Mouse (Mus musculus) megakaryocyte progenitor cell, adult 5-6 weeks (primary cell): ENCODE measurements around the gene Asb17. TPM values are rescaled to one million over a fixed set of nuclear protein-coding genes. Genes with fewer than 3 reads are reported as not detected.

ENCODE experiments used
- ATAC-seq: replicated peaks from 2 replicates; pipeline ENCODE4 v1.8.0; 2016; ENCODE audit warnings: mild to moderate bottlenecking, moderate TSS enrichment, inconsistent platforms; ENCODE audit not compliant: poor library complexity
- total RNA-seq, 2 experiments: library from RNA; stranded (forward) in 1 of 2; stranded (reverse) in 1 of 2; fragments of 157-497, 149-512 nt in 1 of 2; fragments of 200-1000 nt in 1 of 2; gene quantifications; 2 replicates each; pipeline versions ENCODE4 v1.2.3 to v1.2.4; 2015 to 2017

The Asb17 gene
- total RNA-seq, 2 experiments from 2014 or later, result 0.64 to 1.2 TPM

DNA sequence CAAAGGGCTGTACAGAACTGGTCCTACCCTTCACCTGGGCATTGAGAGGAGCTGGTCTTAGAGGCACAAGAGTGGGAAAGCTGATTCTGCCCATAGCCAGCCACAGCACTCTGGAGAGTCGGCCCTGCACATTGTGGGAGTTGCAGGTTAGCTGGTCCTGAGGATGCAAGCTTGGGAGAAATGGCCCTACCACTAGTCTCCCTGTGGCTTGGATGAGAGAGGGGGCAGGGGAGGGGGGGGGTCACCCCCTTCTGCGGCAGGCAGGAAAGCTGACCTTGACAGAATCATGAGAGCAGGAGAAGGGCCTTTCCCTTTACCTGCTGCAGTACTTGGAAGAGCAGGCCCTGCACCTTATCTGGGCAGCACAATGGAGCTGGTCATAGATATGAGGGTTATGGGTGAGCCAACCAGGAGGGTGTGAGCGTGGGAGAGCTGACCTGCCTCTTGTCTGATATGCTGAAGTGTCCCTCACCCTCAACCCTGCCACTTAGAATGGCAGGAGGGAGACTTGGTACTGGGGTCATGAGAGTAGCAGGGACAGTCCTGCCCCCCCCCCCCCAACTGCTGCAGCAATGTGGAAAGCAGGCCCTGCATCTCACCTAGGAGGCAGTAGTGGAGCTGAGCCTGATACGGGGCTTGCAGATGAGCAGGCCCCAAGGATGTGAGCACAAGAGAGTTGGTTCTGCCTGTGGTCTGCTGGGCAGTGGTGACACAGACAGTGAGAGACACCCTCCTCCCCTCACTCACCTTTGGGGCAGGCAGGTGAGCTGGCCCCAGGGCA lies 11.9 kb upstream of the Asb17 start:
- peak; percentile 59 for ATAC-seq

DNA sequence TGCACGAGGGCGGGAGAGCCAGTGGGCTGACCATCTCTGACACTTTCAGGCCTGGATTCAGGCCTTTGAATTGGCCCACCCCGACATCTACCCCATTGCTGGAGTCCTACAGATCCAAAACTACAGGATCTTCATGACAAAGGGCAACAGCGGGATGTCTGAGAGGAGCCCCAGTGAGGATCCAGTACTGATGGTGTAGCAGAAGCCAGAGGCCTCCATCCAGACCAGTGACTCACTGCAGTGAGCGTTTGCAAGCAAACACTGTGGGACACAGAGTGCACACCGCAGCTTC lies 11.4 kb upstream of the Asb17 start:
- no peak for ATAC-seq

DNA sequence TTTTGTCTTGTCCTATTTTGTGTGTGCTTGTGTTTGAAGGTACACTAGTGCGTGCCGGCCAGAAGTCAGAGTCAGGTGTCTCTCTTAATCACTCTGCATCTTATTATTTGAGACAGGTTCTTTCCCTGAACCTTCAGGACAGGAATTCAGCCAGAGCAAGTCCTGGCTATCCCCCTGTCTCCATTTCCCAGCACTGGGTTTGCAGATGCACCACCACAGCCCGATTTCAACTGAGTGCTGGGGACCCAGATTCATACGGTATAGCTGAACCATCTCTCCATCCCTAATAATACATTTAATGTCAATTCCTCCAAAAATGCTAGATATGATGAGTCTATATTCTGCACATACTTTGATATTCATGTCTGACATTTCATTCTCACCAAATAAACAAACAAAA lies 9.9 kb upstream of the Asb17 start:
- ATAC-seq, result no peak

DNA sequence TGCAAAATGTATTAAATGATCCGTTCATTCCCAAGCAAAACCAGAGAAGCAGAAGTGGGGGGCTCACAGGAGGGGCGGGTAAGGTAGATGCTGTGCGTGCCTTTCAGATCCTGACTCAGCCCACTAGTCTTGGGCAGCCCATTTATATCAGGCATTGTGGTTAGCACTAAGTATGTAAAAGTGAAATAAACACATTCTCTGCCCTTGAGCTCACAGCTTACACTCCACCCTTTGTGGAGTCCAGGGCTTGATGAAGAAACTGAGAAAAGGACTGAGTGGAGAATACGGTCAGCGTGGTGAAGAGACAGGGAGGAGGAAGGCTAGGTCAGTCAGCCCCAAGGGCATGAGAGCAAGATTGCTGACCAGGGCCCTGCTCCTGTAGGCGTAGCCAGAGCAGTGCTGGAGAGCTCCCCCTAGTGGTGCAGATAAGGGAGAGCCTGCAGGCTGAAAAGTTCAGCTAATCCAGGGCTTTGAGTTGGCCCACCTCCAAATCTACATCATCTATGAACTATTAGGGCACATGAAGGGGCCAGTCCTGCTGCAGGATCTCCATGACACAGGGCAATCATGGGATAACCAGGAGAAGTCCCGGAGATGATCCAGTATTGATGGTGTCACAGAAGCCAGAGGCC lies 8.4 kb upstream of the Asb17 start:
- peak; percentile 63 for ATAC-seq

DNA sequence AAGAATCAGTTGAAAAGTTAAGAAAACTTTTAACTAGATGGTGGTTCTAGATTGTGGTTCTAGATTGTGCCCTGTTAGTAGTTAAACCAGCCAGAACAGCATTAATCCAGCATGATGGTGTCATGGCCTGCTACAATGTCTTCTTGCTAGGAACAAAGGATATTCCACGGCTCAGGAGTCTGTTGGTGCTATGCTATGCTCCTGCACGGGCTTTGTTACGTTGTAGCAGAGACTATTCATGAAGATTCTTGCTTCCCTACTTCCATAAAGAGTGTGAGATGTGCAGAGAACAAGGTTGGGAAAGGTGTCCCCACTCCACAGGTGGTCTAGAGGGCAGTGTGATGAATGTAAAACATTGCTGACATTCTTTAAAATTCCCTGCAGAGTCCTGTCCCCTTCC lies 7.7 kb upstream of the Asb17 start:
- ATAC-seq, result no peak

DNA sequence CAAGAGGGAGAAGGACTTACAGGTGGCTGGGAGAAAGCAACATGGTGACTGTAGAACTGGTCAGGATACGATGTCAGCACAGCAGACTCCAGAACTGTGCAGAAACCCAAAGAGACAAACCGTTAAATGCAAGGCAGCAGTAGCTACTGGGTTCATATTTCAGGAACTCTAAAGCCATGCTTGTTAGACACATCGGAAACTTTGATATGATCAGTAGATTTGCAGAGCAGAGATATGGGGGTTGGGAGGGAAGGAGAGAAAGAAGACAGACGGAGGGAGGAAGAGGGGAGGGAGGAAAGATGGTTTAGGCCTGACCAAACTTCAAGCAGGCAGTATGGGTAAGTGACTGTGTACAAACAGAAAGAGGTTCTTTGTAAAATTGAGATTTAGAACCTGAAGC lies 6.4 kb upstream of the Asb17 start:
- ATAC-seq, result no peak

DNA sequence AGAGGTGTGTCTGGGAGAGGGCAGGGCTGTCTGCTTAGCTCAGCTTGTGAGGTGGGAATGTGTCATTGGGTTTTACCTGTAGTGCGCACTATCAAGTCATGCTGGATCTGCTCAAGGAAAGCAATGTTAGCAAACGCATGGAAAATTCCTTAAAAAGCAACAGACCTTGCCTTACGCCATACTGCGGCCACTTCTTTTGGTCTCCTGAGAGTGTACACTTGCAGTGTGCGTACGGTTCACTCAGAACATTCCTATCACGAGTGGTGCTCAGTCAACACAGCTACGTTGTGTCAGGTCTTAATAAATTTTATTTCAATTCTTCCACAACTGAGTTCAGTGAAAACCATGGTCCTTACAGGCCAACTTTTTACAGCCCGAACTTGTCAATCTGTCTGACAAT lies 748 bp downstream of the Asb17 start:
- ATAC-seq, result no peak

DNA sequence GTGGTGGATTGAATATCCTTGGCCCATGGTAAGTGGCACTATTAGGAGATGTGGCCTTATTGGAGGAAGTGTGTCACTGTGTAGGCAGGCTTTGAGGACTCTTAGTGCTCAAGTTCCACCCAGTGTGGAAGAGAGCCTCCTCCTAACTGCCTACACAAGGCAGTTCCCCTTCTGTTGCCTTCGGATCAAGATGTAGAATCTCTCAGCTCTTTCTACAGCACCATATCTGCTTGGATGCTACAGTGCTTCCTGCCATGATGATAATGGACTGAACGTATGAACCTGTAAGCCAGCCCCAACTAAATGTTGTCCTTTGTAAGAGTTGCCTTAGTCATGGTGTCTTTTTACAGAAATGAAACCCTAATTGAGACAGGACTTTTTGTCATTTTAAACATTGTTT lies 1.5 kb downstream of the Asb17 start:
- ATAC-seq, result no peak

DNA sequence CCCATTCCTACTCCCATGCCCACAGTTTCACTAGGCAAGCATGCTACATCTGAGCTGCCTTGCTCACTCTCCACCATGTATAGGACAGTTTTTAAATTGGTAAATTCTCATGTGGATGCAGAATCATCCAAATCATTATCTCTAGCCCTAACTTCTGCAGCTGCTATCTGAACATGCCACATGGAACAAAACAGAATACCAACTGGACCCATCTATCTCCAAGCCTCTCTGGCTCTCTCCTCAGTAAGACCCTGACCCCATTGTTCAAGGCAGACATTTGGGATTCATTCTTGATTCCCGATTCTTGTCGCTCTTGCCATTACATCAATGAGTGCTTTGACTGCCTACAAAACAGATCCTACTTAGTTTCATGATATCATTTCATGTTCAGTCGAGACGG lies 2.1 kb downstream of the Asb17 start:
- ATAC-seq, result no peak

DNA sequence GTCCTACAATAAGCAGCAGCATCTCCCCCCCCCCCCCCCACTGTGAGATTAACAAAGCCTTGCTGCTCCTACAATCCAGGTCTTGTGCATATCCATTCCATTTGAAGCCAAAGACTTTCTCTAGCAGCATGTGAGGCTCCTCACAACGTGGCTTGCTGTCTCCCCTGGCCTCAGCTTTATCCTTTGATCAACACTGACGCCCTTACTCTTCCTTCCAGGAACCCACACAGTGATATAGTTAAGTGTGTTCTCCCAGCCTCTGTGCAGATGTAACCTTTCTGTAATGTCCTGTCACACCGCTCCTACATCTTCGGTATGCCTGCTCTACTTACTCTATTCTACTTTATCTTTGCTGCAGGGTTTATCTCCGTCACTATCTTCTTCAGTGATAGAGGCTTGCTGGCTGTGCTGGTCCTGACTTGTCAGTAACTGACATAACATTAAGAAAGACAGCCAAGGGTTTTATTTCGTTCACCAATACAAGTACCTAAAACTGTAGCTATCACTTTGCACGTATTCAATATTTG lies 3.3 kb downstream of the Asb17 start:
- no peak for ATAC-seq

DNA sequence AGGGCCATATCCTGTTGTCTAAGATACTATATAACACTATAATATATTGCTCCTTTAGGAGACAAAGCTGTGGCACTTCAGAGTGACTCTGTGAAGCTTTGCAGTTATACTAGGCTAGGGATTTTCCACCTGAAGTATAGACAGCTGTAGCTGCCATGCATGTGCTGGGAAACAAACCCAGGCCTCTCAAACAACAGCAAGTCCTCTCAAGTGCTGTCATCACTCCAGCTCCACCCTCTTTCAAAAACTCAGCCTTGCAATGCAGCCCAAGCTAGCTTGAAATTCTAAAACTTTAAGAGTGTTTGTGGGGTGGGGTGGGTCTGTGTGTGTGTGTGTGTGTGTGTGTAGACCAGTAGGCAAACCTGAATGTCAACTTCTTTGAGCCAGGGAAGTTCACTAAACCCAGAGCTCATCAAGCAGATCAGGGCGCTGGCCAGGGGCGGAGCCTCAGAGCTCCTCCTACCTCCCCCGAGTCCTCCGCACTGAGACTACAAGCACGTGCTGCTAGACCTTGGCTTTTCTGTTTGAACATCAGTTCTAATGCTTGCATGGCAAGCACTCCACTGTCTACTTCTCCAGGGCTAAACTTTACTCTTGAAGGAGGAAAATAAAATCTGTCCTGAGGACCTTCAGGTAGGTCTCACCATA lies 5.5 kb downstream of the Asb17 start:
- ATAC-seq, result peak; percentile 68

DNA sequence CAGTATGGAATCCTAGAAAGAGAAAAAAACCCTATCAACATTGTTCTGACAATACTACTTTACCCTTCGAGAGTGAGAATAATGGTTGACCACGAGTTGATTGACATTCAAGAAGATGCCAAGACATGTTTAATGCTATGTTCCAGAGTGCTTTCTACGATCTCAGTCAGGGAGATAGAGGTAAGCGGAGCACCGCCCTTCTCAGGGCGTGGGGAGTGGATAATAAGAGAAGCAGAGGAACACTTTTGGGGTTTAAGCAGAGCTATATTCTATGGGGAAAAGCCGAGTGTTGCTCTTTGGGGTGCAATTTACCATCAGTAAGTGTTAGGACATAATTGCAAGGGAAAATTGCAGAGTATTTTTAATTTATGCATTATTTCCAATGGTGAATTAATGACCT lies 6.8 kb downstream of the Asb17 start:
- peak; percentile 43 for ATAC-seq

DNA sequence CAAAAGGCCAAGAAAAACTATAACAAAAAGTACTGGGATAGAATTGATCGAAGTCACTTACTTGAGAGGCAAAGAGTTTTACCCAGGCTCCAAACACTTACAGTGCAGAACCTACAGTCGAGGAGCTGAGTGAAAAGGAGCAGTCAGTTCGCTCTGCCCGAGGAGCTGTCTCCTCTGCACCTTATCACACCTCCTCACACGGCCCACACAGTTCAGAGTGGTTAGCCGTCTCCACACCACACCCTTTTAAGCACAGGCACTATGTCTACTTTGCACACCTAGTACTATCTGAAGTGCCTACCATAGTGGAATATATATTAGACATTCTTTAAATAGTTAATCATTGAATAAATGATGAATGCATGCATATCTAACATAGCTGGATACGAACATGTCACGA lies 8.3 kb downstream of the Asb17 start:
- peak; percentile 85 for ATAC-seq

DNA sequence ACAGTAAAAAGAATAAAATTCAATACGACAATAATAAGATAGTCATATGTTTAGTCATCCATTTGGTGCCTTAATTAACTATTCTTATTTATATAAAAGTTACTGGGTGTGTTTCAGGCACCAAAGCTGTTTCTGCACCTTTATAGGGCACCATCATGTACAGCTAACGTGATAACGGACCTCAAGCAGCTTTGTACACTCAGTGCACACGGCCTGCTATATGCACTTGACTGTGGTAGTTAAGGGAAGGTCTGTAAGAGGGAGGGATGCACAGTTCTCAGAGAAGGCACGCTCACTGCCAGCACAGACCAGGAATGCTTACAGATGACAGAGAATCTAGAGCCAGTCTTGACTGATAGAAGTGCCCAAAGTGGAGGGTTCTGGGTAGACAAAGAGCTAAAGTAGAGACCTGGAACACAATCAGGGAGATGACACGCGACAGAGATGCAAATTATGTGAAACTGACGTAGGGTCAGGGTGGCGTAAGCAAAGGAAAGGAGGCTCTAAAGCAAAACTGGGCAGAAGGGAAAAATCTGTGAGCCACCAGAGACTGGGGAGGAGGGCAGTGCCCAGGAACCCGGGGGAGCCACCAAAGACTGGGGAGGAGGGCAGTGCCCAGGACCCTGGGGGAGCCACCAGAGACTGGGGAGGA lies 14.5 kb downstream of the Asb17 start:
- no peak for ATAC-seq

DNA sequence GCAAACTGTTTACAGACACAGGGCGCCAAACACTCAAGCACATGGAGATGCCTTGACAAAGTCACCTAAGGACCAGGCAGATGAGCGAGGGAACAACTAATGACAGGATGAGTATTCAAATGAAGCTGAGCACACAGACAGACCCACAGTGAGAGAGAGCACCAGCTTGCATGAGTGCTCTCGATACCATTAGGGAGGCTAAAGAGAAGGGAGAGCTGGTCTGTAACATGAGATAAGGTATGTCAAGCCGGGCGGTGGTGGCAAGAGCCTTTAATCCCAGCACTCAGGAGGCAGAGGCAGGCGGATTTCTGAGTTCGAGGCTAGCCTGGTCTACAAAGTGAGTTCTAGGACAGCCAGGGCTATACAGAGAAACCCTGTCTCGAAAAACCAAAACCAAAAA lies 16.4 kb downstream of the Asb17 start:
- 0 out of 2 replicates have a peak, but pooled peaks have one; percentile 29 for ATAC-seq

DNA sequence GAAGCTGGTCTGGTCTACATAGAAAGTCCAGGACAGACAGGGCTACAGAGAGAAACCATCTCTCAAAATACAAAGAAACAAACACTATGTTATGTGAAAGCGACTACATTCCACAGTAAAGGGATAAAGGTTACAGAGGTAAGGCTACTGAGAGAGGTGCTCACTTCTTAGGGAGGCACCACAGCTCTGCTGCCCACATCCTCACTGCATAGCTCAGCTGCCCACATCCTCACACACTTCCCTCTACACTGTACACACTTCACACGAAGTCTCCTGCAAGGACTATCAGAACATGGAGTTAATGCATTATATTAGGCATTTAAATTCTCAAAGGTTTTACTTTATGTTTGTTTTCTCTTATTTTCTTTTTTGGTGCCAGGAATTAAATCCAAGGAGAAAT lies 19.8 kb downstream of the Asb17 start:
- peak; percentile 60 for ATAC-seq

DNA sequence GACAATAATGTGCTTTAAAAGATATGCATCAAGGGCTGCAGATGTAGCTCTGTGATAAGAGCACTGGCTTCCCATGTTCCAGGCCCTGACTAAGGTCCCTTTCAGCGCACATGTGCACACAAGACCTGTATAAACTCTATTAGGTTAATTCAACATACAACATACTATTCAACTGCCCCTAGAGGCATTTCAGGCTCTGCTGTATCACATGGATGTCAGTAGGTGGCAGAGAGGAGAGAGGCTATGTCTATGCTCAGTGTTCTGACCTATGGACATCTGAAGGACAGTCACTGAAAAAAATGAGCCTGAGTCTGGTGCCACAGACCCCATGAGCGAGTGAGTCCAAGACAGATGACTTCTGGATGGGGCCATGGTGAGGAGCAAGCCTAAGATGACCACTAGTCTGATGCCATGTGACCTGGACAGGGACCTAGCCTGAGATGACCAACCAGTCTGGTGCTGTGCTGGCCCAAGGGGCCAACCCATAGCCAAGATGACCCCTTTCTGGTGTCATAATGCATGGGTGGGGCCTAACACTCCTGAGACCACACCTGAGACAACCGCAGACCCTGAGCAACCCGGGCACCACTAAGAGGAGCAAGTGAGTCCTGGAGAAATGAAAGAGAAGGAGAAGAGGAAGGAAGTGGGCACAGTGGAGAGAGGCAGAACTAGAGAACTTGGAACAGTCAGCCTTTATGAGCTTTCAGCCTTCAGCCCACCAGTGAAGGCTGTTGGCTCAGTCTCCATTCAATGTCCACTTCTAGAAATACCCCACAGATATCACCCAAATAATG lies 20.8 kb downstream of the Asb17 start:
- peak; percentile 47 for ATAC-seq

DNA sequence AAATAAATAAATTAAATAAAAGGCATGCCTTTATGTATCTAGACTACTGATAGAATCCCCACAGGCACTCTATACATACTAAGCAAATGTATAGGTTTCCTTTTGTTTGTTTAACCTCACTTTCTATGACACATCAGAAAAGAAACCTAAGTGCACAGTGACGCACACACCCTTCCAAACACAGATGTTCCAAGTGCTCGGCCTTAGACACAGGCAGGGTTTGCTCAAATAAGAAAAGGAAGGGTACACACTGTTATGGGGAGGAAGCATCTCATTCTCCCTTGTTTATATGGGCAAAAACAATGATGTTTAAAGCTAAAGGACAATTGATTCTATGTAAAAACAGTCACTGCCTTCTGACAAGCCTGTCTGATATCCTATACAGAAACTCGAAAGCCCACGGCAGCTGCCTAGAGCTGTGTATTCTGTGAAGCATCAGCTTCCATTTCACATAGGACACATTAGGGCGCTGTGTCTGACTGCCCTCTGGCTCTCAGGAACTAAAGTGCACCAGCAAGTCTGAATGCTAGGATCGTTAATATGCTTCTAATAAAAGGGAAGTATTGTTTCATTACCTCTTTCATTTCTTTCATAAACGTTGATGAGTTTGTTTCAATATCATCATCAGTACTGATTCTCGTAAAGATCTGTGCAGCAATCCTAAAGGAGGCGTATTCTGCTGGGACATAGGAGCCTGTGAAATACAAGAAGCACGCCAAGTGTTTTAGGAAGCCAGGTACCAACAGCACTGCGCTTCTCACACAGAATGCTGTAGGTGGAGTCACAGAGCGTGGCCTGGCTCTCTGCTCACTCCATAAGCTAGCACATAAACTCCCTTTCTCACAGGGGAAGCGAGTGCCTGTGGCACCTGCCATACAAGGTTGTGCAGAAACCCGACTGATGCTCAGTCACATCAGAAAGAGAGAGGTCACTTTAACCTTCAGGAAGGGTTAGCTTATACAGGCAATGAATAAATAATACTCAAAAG lies 23.4 kb downstream of the Asb17 start:
- ATAC-seq, result no peak; the same call in 1 of the 2 replicates

DNA sequence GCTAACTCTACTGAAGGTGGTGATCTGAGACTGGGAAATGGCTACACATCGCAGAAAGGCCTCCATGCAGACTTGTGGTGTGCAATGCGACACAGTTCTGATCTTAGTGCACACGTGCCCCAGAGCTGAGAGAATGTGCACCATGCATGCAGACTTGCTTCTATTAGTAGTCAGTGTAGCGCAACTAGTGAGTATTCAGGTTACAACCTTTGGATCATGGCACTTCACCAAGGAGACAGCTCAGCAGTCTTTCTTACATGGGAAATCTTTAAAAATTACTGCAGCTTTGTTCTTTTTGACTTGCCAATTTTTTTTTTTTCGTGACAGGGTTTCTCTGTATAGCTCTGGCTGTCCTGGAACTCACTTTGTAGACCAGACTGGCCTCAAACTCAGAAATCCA lies 27.4 kb downstream of the Asb17 start:
- no peak for ATAC-seq

DNA sequence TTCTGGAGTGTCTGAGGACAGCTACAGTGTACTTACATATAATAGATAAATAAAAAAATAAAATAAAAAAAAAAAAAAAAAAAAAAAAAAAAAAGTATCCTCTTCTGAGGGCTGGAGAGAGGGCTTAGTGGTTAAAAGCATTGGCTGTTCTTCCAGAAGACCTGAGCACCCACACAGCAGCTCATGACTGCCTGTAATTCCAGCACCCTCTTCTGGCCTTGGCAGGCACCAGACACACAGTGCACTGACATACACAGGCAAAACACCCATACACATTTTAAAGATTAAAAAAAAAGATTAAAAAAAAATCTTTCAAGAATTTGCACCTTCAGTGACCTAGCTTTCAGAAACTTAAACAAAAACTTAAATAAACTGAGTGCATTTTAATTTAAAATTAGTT lies 42.3 kb downstream of the Asb17 start:
- ATAC-seq, result peak; percentile 59
